Mouse (Mus musculus): ENCODE data around the gene Usp10. TPM values are rescaled to one million over a fixed set of nuclear protein-coding genes. Genes with fewer than 3 reads are reported as not detected.

Gene Usp10
- polyA plus RNA-seq, 1 experiment from 2014 or later: 72.3 TPM

DNA sequence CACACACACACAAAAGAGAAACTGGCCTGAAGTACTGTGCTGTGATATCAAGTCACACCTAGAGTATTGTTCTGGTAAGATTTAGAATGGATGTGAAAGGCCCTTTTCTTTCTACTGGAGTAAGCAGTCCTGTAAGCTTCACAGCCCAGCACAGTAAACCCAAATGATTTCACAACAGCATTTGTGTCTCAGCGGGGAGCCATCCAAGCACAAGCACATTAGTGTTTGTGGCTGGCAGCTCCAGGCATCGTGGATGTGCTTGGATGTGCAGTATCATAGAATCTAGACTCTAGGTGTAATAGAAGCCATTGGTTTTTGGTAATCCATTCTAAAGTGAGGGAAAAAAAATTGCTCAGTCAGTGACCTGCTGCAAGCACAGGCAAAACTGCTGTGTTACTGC lies 29.2 kb downstream of the Usp10 start:
- 93% methylated on average over 2 of the region's 2 CpGs for WGBS
- Histone ChIP-seq H3K4me3 (no peak overlapping the region), H3K4me1 (replicated peaks) (peaks cover 19% of the 10 kb centered on the region), H3K9ac (no peak overlapping the region), H3K36me3 (peaks cover 33% of the 10 kb centered on the region), H3K27ac (no peak overlapping the region), H3K9me3 (replicated peaks) (no peaks in the 10 kb centered on the region), H3K4me2 (no peak overlapping the region), H3K27me3 (no peaks in the 10 kb centered on the region)
- ATAC-seq (replicated peaks; ENCODE audit: insufficient number of reproducible peaks, insufficient read depth, low FRiP score, low read depth): no peak

DNA sequence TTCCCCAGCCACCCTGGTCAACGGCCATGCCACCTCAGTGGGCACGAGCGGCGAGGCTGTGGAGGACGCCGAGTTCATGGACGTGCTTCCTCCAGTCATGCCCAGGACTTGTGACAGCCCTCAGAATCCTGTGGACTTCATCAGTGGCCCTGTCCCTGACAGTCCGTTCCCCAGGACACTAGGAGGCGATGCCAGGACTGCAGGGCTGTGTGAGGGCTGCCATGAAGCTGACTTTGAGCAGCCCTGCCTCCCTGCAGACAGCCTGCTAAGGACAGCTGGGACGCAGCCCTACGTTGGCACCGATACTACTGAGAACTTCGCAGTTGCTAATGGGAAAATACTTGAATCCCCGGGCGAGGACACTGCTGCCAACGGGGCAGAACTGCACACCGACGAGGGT lies 31.3 kb downstream of the Usp10 start:
- H3K36me3 ChIP-seq: peaks cover 33% of the 10 kb centered on the region
- 93% methylated on average over 18 of the region's 18 CpGs for WGBS

DNA sequence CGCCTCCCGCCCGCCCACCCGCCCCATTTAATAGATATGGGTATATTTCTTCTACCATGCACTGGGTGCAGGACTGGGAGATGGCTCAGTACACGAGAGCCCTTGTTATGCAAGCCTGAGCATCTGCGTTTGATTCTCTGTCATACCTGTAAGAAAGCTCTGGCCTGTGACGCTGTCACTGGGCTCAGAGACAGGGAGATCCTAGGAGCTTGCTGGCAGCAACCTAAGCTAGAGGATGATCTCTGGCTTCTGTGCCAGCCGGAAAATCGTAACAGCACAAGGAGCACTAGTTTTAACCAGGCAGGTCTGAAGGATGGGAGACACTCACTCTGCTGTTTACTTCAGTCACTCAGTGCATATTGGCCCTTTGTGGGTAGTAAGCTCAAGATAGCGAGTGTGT lies 33.5 kb downstream of the Usp10 start:
- H3K27ac ChIP-seq: no peak overlapping the region
- H3K36me3 ChIP-seq: peaks cover 35% of the 10 kb centered on the region
- H3K4me1 ChIP-seq (replicated peaks): no peaks in the 10 kb centered on the region
- WGBS: 87% methylated on average over 10 of the region's 10 CpGs
- no peak overlapping the region for H3K9ac ChIP-seq
- H3K4me3 ChIP-seq: no peak overlapping the region
- no peak for ATAC-seq (replicated peaks; ENCODE audit: insufficient number of reproducible peaks, insufficient read depth, low FRiP score, low read depth)
- H3K27me3 ChIP-seq: no peaks in the 10 kb centered on the region
- H3K4me2 ChIP-seq: no peak overlapping the region
- H3K9me3 ChIP-seq (replicated peaks): no peaks in the 10 kb centered on the region

More for the DNA sequence above, 31.3 kb downstream of the Usp10 start:
- H3K9me3 ChIP-seq (replicated peaks): no peaks in the 10 kb centered on the region
- no peaks in the 10 kb centered on the region for H3K4me1 ChIP-seq (replicated peaks)
- no peak overlapping the region for H3K4me2 ChIP-seq
- H3K4me3 ChIP-seq: no peak overlapping the region
- ATAC-seq (replicated peaks; ENCODE audit: insufficient number of reproducible peaks, insufficient read depth, low FRiP score, low read depth): no peak
- no peak overlapping the region for H3K27ac ChIP-seq
- no peak overlapping the region for H3K9ac ChIP-seq
- no peaks in the 10 kb centered on the region for H3K27me3 ChIP-seq

DNA sequence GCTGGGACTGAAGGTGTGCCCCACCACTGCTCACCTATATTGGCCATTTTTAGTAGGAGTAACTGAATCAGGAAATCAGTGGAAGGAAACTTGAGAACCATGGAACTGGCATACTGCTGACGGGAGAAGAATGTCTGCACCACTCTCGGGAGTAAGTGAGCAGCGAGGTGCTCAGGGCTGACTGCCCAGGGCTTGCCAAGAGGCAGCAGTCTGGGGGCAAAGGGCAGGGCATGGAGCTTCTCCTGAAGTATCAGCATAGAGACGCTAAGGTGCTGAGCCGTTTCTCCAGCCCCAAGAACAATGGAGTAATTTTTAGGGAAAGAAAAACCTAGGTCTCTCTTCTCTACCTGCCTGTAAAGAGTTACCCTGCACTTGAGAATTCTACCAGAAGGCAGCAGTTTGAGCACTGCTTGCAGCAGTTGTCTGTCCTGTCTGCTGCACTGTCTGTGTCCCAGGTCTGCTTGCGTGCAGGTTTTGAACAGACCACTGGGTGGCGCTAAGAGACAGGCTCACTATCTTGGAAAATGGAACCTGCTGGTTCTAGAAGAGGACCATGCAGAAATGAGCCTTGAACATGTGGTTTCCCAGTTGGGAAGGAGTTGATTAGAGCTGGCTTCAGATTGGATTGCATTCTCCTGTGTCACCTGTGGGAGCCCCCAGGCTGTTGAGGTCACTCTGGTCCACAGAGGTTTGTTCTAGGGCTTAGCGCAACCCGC lies 34.1 kb downstream of the Usp10 start:
- H3K4me3 ChIP-seq: no peak overlapping the region
- whole genome bisulfite sequencing: 69% methylated on average over 9 of the region's 9 CpGs
- H3K9ac ChIP-seq: no peak overlapping the region
- no peaks in the 10 kb centered on the region for H3K4me1 ChIP-seq (replicated peaks)
- H3K36me3 ChIP-seq: peaks cover 42% of the 10 kb centered on the region
- no peaks in the 10 kb centered on the region for H3K27me3 ChIP-seq
- no peak overlapping the region for H3K4me2 ChIP-seq
- H3K9me3 ChIP-seq (replicated peaks): no peaks in the 10 kb centered on the region
- ATAC-seq (replicated peaks; ENCODE audit: insufficient number of reproducible peaks, insufficient read depth, low FRiP score, low read depth): no peak
- no peak overlapping the region for H3K27ac ChIP-seq

DNA sequence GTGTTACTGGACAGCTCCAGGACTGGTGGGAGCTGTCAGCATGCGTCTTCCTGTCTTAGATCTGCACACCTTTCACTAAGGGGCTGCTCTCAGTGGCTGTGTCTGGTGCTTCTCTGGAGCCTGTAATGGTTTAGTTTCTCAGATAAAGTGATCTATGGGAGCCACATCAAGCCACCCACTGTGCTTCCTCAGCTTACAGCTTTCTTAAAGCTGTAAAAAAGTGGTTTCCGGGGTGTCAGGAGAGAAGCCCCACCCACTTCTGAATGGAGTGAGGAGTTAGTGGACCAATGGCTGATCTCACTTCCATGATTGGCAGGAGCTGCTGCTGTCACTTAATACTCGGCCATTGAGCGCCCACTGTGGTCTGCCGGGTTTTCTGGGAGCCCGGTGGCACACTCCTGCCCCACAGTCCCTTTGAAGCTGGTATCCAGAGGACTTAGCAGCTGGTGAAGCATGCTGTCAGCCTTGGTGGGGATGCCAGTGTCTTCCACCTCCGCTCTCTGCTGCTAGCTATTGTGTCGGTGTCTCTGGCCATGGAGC lies 36.2 kb downstream of the Usp10 start:
- H3K36me3 ChIP-seq: peaks cover 50% of the 10 kb centered on the region
- no peaks in the 10 kb centered on the region for H3K9me3 ChIP-seq (replicated peaks)
- WGBS: 82% methylated on average over 8 of the region's 8 CpGs
- no peak overlapping the region for H3K9ac ChIP-seq
- no peaks in the 10 kb centered on the region for H3K4me1 ChIP-seq (replicated peaks)
- H3K27ac ChIP-seq: no peak overlapping the region
- H3K27me3 ChIP-seq: no peaks in the 10 kb centered on the region
- H3K4me3 ChIP-seq: no peak overlapping the region
- H3K4me2 ChIP-seq: no peak overlapping the region
- no peak for ATAC-seq (replicated peaks; ENCODE audit: insufficient number of reproducible peaks, insufficient read depth, low FRiP score, low read depth)

DNA sequence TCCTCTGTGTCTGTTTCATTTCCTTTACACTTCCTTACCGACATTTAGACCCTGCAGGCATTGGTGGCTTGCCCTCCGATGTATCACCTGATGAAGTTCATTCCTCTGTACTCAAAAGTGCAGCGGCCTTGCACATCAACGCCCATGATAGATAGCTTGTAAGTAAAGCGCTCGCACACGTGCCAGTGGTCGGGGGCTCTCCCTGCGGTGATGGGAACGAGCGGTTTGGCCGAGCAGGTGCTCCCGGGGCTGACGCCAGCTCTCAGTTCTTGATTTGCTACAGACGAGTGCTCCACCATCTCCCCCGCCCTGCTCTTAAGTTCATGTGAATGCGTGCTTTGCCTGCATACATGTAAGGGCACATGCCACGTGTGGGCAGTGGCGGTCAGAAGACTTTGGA lies 37.5 kb downstream of the Usp10 start:
- Histone ChIP-seq H3K4me1 (replicated peaks) (no peaks in the 10 kb centered on the region), H3K4me3 (no peak overlapping the region), H3K36me3 (peaks cover 50% of the 10 kb centered on the region), H3K4me2 (no peak overlapping the region), H3K27me3 (no peaks in the 10 kb centered on the region), H3K9me3 (replicated peaks) (no peaks in the 10 kb centered on the region), H3K9ac (no peak overlapping the region), H3K27ac (no peak overlapping the region)
- 76% methylated on average over 19 of the region's 19 CpGs for WGBS
- no peak for ATAC-seq (replicated peaks; ENCODE audit: insufficient number of reproducible peaks, insufficient read depth, low FRiP score, low read depth)

DNA sequence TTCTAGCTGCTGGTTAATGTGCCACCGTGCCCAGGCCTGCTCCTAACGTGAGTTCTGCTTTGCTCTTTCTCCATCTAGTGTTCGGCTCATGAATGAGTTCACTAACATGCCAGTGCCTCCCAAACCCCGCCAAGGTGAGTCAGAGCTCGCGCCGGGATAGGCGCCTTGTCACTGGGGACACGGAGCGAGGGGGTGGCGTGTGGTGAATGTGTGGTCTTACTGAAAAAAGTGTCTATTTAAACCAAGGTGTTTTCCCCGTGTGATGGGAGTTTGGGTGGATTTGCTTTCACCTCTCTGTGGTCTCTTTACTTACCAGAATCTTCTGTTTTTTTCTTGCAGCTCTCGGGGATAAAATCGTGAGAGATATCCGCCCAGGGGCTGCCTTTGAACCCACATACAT lies 38.2 kb downstream of the Usp10 start:
- no peak overlapping the region for H3K4me2 ChIP-seq
- H3K9ac ChIP-seq: no peak overlapping the region
- H3K9me3 ChIP-seq (replicated peaks): no peaks in the 10 kb centered on the region
- H3K4me3 ChIP-seq: no peak overlapping the region
- no peak overlapping the region for H3K27ac ChIP-seq
- peaks cover 54% of the 10 kb centered on the region for H3K36me3 ChIP-seq
- no peak for ATAC-seq (replicated peaks; ENCODE audit: insufficient number of reproducible peaks, insufficient read depth, low FRiP score, low read depth)
- 87% methylated on average over 15 of the region's 15 CpGs for WGBS
- no peaks in the 10 kb centered on the region for H3K4me1 ChIP-seq (replicated peaks)
- H3K27me3 ChIP-seq: no peaks in the 10 kb centered on the region

DNA sequence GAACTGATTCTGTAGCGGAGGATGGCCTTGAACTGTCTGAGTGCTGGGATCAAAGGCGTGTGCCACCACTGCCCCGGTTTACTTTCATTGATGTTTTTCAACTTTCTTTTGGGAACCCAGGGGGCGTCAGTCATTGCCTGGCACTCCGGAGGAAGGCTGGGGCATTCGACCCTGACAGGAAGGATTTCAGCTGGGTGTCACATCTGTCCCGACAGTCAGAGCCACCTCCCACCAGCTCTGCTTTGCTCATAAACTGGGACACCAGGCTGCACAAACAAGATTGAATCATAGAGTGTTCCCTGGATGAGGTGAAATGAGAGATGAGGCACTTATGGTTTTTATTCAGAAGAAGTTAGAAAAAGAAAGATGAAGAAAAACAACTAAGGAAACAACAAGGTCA lies 42.1 kb downstream of the Usp10 start:
- Histone ChIP-seq H3K4me2 (no peak overlapping the region), H3K27ac (no peak overlapping the region), H3K27me3 (no peaks in the 10 kb centered on the region), H3K36me3 (peaks cover 87% of the 10 kb centered on the region), H3K4me1 (replicated peaks) (no peaks in the 10 kb centered on the region), H3K9me3 (replicated peaks) (no peaks in the 10 kb centered on the region), H3K9ac (no peak overlapping the region), H3K4me3 (no peak overlapping the region)
- ATAC-seq (replicated peaks; ENCODE audit: insufficient number of reproducible peaks, insufficient read depth, low FRiP score, low read depth): no peak
- WGBS: 81% methylated on average over 7 of the region's 7 CpGs

DNA sequence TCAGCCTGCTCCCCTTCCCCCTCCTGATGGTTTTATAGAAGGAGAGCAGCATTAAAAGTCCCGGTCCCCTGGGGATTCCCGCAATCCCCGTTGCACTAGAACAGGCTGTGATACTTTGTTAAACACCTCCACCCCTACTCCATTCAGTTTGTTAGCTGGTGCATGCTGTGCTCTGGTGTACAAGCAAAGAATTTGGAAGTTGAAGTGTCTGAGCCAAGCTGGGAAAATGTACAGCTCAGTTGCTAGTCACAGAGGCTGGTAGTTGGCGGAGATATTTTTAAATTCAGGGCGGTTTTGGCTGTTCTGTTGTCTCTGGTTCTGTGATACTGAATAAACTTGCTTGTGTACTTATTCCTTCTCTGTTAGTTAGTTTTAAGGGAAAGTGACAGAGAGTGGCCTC lies 42.6 kb downstream of the Usp10 start:
- Histone ChIP-seq H3K4me1 (replicated peaks) (no peaks in the 10 kb centered on the region), H3K27me3 (no peaks in the 10 kb centered on the region), H3K4me3 (no peak overlapping the region), H3K9me3 (replicated peaks) (no peaks in the 10 kb centered on the region), H3K27ac (no peak overlapping the region), H3K9ac (no peak overlapping the region), H3K4me2 (no peak overlapping the region), H3K36me3 (peaks cover 89% of the 10 kb centered on the region)
- no peak for ATAC-seq (replicated peaks; ENCODE audit: insufficient number of reproducible peaks, insufficient read depth, low FRiP score, low read depth)
- 83% methylated on average over 5 of the region's 5 CpGs for WGBS

DNA sequence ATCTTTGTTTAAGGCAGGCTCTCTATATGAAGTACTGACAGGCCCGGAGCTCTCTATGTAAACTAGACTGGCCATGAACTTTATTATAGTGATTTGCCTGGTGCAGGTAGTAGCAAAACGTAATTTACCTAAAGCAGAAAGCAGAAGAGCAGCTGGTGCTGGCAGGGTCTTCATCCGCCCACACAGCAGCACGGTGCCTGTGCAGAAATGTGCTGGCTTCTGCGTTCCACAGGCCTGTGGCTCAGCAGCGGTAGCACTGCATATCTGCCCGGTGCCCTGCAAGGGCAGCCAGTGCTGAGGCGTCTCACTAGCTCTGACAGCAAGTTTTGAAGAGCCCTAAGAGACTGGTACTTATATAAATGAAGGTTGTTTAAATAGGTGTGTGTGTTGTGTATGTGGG lies 45.2 kb downstream of the Usp10 start:
- H3K9ac ChIP-seq: no peak overlapping the region
- WGBS: 93% methylated on average over 8 of the region's 8 CpGs
- peaks cover 77% of the 10 kb centered on the region for H3K36me3 ChIP-seq
- no peak for ATAC-seq (replicated peaks; ENCODE audit: insufficient number of reproducible peaks, insufficient read depth, low FRiP score, low read depth)
- H3K27me3 ChIP-seq: no peaks in the 10 kb centered on the region
- H3K27ac ChIP-seq: no peak overlapping the region
- H3K4me3 ChIP-seq: no peak overlapping the region
- no peaks in the 10 kb centered on the region for H3K4me1 ChIP-seq (replicated peaks)
- H3K9me3 ChIP-seq (replicated peaks): no peaks in the 10 kb centered on the region
- H3K4me2 ChIP-seq: no peak overlapping the region

DNA sequence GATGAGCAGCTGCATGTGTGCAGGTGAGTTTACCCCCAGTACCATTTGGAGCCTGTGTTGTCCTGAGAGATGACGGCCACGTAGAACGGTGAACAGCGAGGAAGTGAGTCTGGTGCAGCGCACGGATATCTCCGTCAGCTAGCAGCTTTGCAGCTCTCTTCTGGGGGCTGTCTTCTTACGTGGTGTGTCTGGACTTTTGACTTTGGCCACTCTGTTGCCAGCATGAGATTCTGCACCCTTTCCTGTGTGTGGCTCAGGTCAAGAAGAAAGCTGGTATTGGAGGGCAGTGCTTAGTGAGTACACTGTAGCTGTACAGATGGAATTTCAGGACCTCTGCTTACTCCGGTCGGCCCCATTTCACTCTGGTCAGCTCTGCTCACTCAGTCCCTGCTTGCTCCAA lies 47.9 kb downstream of the Usp10 start:
- Histone ChIP-seq H3K27me3 (no peaks in the 10 kb centered on the region), H3K4me1 (replicated peaks) (0 out of 2 replicates have a peak, but pooled peaks cover 5% of the 10 kb centered on the region), H3K4me3 (no peak overlapping the region), H3K9me3 (replicated peaks) (no peaks in the 10 kb centered on the region), H3K36me3 (peaks cover 50% of the 10 kb centered on the region), H3K27ac (no peak overlapping the region), H3K4me2 (no peak overlapping the region), H3K9ac (no peak overlapping the region)
- WGBS: 90% methylated on average over 10 of the region's 10 CpGs
- no peak for ATAC-seq (replicated peaks; ENCODE audit: insufficient number of reproducible peaks, insufficient read depth, low FRiP score, low read depth)

DNA sequence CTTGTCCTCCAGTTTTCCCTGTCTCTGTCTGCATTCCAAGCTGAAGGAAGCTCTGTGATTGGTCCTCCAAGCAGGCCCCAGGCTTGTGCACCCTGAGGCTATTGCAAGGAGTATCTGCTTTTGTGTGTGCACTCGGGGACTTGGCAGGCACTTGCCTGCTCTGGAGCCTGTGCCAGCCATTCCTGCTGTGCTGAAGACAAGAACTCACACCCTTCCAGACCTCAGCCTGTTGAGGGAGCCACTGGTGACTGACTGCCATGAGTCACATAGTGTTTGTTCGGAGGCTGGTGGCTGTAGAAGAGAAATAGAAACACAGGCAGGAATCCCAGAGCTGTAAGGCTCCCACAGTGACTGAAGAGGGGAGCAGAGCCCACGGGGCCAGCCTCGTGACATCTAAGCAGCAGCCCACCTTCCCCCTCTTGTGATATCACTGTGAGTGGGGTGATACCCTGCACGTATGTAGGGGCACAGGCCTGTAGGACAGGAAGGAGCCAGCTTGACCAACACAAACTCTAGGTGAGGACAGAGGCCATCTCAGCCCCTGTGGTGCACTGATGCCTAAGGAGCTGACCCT lies 50.5 kb downstream of the Usp10 start:
- Histone ChIP-seq H3K27ac (peak overlapping the region; percentile 44), H3K9ac (no peak overlapping the region)
- 39% methylated on average over 5 of the region's 5 CpGs for WGBS

More for the DNA sequence above, 50.5 kb downstream of the Usp10 start:
- 0 out of 2 replicates have a peak, but pooled peaks cover 5% of the 10 kb centered on the region for H3K4me1 ChIP-seq (replicated peaks)
- no peak overlapping the region for H3K4me3 ChIP-seq
- peaks cover 25% of the 10 kb centered on the region for H3K36me3 ChIP-seq
- H3K27me3 ChIP-seq: no peaks in the 10 kb centered on the region
- H3K9me3 ChIP-seq (replicated peaks): no peaks in the 10 kb centered on the region
- no peak overlapping the region for H3K4me2 ChIP-seq
- ATAC-seq (replicated peaks; ENCODE audit: insufficient number of reproducible peaks, insufficient read depth, low FRiP score, low read depth): no peak

Measured in heart, embryonic 15.5 days (tissue).